ENCODE assay signal across 32 mouse cellular contexts in the genomic region with DNA sequence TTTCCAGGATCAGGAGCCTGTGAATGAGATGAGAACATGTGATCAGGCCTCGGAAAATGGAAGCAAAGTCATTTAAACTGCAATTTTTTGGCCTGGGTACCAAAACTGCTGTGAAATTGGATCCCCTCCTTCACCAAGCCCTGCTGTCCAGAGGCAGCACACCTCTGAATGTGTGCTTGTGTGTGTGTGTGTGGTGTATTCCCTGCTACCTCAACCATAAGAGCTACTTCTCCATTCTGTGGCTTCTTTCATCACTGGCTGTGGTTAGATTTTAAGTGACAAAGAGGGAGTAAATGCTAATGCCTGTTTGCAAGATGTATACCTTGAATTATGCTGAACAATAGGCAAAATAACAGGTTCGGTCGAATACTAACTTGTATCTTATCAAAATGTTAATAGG.
"Had no signal": no experiment of that assay in that cellular context is flagged by ENCODE, and none has a peak within 500 bp of the region (broad histone marks: within the 10 kb centered on the region; RNA-seq: fewer than 3 reads in every experiment).

No protein-coding gene starts in this region.

- H3K4me1 ChIP-seq: limb, embryonic 10.5 days; limb, embryonic 12.5 days; limb, embryonic 13.5 days; limb, embryonic 15.5 days; liver, embryonic 12.5 days; liver, embryonic 13.5 days; liver, embryonic 15.5 days; lung, embryonic 15.5 days; megakaryocyte, embryonic 14.5 days; midbrain, embryonic 10.5 days; midbrain, embryonic 12.5 days; midbrain, embryonic 13.5 days; midbrain, embryonic 15.5 days; neural tube, embryonic 12.5 days; neural tube, embryonic 13.5 days had no signal

- H3K4me2 ChIP-seq: limb, embryonic 12.5 days; limb, embryonic 13.5 days; limb, embryonic 15.5 days; liver, embryonic 11.5 days; liver, embryonic 12.5 days; liver, embryonic 13.5 days; liver, embryonic 15.5 days; lung, embryonic 14.5 days; lung, embryonic 15.5 days; midbrain, embryonic 11.5 days; midbrain, embryonic 12.5 days; midbrain, embryonic 13.5 days; midbrain, embryonic 15.5 days; neural tube, embryonic 12.5 days; neural tube, embryonic 13.5 days had no signal

- H3K27ac ChIP-seq: limb, embryonic 10.5 days; limb, embryonic 12.5 days; limb, embryonic 13.5 days; limb, embryonic 15.5 days; liver, embryonic 12.5 days; liver, embryonic 13.5 days; liver, embryonic 14.5 days; liver, embryonic 15.5 days; lung, embryonic 15.5 days; macrophage; midbrain, embryonic 10.5 days; midbrain, embryonic 12.5 days; midbrain, embryonic 13.5 days; midbrain, embryonic 15.5 days; neural tube, embryonic 12.5 days; neural tube, embryonic 13.5 days had no signal

- H3K27me3 ChIP-seq: limb, embryonic 12.5 days; limb, embryonic 13.5 days; limb, embryonic 15.5 days; liver, embryonic 12.5 days; liver, embryonic 13.5 days; liver, embryonic 15.5 days; lung, embryonic 15.5 days; megakaryocyte, embryonic 14.5 days; midbrain, embryonic 12.5 days; midbrain, embryonic 13.5 days; midbrain, embryonic 15.5 days; neural tube, embryonic 12.5 days; neural tube, embryonic 13.5 days had no signal

- H3K9ac ChIP-seq: limb, embryonic 12.5 days; limb, embryonic 13.5 days; limb, embryonic 15.5 days; liver, embryonic 12.5 days; liver, embryonic 13.5 days; liver, embryonic 14.5 days; liver, embryonic 15.5 days; liver, postnatal 0 days; lung, embryonic 14.5 days; lung, embryonic 15.5 days; midbrain, embryonic 12.5 days; midbrain, embryonic 13.5 days; midbrain, embryonic 15.5 days; neural tube, embryonic 12.5 days; neural tube, embryonic 13.5 days had no signal

- H3K4me3 ChIP-seq: limb, embryonic 10.5 days; limb, embryonic 12.5 days; limb, embryonic 13.5 days; limb, embryonic 15.5 days; liver, embryonic 12.5 days; liver, embryonic 13.5 days; liver, embryonic 15.5 days; lung, embryonic 15.5 days; megakaryocyte, embryonic 14.5 days; midbrain, embryonic 10.5 days; midbrain, embryonic 12.5 days; midbrain, embryonic 13.5 days; midbrain, embryonic 15.5 days; myocyte; neural tube, embryonic 12.5 days; neural tube, embryonic 13.5 days had no signal

- DNase-seq: left cerebral cortex, postnatal 4 days; liver; liver, embryonic 13.5 days; liver, postnatal 0 days; lung, adult 18-20 months; lung, adult 2 months; lung, embryonic 14.5 days; lung, postnatal 10 days; lung, postnatal 36 days; lung, postnatal 4 days; midbrain, embryonic 14.5 days had no signal

- ATAC-seq: liver, embryonic 12.5 days; liver, postnatal 0 days; lung, postnatal 0 days; midbrain, embryonic 13.5 days; midbrain, embryonic 15.5 days; midbrain, embryonic 16.5 days had no signal

- H3K9me3 ChIP-seq: limb, embryonic 10.5 days; limb, embryonic 12.5 days; limb, embryonic 13.5 days; limb, embryonic 15.5 days; liver, embryonic 12.5 days; liver, embryonic 13.5 days; liver, embryonic 15.5 days; lung, embryonic 15.5 days; midbrain, embryonic 10.5 days; midbrain, embryonic 12.5 days; midbrain, embryonic 13.5 days; midbrain, embryonic 15.5 days; neural tube, embryonic 12.5 days; neural tube, embryonic 13.5 days had no signal

- H3K36me3 ChIP-seq: limb, embryonic 10.5 days; limb, embryonic 12.5 days; limb, embryonic 13.5 days; limb, embryonic 15.5 days; liver, embryonic 12.5 days; liver, embryonic 13.5 days; liver, embryonic 15.5 days; lung, embryonic 15.5 days; midbrain, embryonic 10.5 days; midbrain, embryonic 12.5 days; midbrain, embryonic 13.5 days; midbrain, embryonic 15.5 days; neural tube, embryonic 12.5 days; neural tube, embryonic 13.5 days had no signal
